ENCODE assay signal across 8 mouse cellular contexts in genomic region chr9:43115431-43116133, GRCm38 (mm10). TPM values are rescaled to one million over a fixed set of nuclear protein-coding genes. Genes with fewer than 3 reads are reported as not detected.
DNase-seq lines count a peak whose midpoint lies in the region; ATAC-seq and TF ChIP-seq lines count a peak whose summit lies in the region.

No protein-coding gene starts in this region.

- no peak overlapping the region for H3K27ac ChIP-seq in embryonic fibroblast, embryonic 13.5 days (ENCODE audit: insufficient read depth, low read length)
- H3K27ac ChIP-seq in kidney, embryonic 15.5 days, result peak overlapping the region; percentile 65
- peak overlapping the region; percentile 67; the same call in 1 of the 2 replicates for H3K27ac ChIP-seq in neural tube, embryonic 13.5 days (replicated peaks)

- peak overlapping the region; percentile 71 for H3K9ac ChIP-seq in kidney, embryonic 15.5 days
- peak overlapping the region; percentile 93 for H3K9ac ChIP-seq in neural tube, embryonic 13.5 days

- peak overlapping the region; percentile 74 for H3K4me3 ChIP-seq in embryonic fibroblast, embryonic 13.5 days (ENCODE audit: insufficient read depth, low read length)
- peak overlapping the region; percentile 87 for H3K4me3 ChIP-seq in kidney, embryonic 15.5 days (replicated peaks)
- peak overlapping the region; percentile 85 for H3K4me3 ChIP-seq in neural tube, embryonic 13.5 days

- TF ChIP-seq CTCF in embryonic fibroblast, embryonic 13.5 days (IDR thresholded peaks at IDR 0.05; ENCODE audit: borderline replicate concordance, insufficient read depth, low read length), result no peak

- H3K4me2 ChIP-seq in kidney, embryonic 15.5 days, result peak overlapping the region; percentile 81
- peak overlapping the region; percentile 79 for H3K4me2 ChIP-seq in neural tube, embryonic 13.5 days

- peaks cover 12% of the 10 kb centered on the region for H3K36me3 ChIP-seq in kidney, embryonic 15.5 days
- peaks cover 16% of the 10 kb centered on the region for H3K36me3 ChIP-seq in neural tube, embryonic 13.5 days

- H3K9me3 ChIP-seq in kidney, embryonic 15.5 days (replicated peaks), result no peaks in the 10 kb centered on the region
- no peaks in the 10 kb centered on the region for H3K9me3 ChIP-seq in neural tube, embryonic 13.5 days

- WGBS in kidney, embryonic 15.5 days, result 16% methylated on average over 12 of the region's 12 CpGs
- WGBS in neural tube, embryonic 13.5 days, result 18% methylated on average over 12 of the region's 12 CpGs

- peak; percentile 75 for DNase-seq in kidney, adult 11 months
- DNase-seq in kidney, postnatal 4 days, result no peak
- DNase-seq in thymus, postnatal 0 days (ENCODE audit: low spot score), result no peak
- DNase-seq in right cerebral cortex, adult 18-20 months, result no peak
- no peak for DNase-seq in MN1 (ENCODE audit: low spot score)

- peaks cover 2% of the 10 kb centered on the region; the same call in 1 of the 2 replicates for H3K4me1 ChIP-seq in embryonic fibroblast, embryonic 13.5 days (ENCODE audit: control insufficient read depth, insufficient read depth, low read length)
- peaks cover 19% of the 10 kb centered on the region for H3K4me1 ChIP-seq in kidney, embryonic 15.5 days
- H3K4me1 ChIP-seq in neural tube, embryonic 13.5 days (replicated peaks), result peaks cover 16% of the 10 kb centered on the region

- no peaks in the 10 kb centered on the region for H3K27me3 ChIP-seq in kidney, embryonic 15.5 days
- H3K27me3 ChIP-seq in neural tube, embryonic 13.5 days, result no peaks in the 10 kb centered on the region

- no peak for TF ChIP-seq POLR2A in embryonic fibroblast, embryonic 13.5 days (IDR thresholded peaks at IDR 0.05; ENCODE audit: low read depth, low read length)

- no peak for ATAC-seq in kidney, embryonic 15.5 days (replicated peaks; ENCODE audit: low FRiP score)
- no peak for ATAC-seq in neural tube, embryonic 13.5 days (ENCODE audit: low read depth)

RNA-seq across cellular contexts. Expression of gene Tmem136, which starts 0.8 kb away (rescaled TPM):
- 5.5 and 6.6 TPM in 2 replicates for polyA plus RNA-seq in embryonic fibroblast, embryonic 13.5 days (2011; ENCODE audit: insufficient read length, low read depth, missing spikeins)
- polyA plus RNA-seq in kidney, embryonic 15.5 days (2015; fragmentation: Nextera tagmentation; extraction: Ambion mirVana), result 7.5 and 8.6 TPM in 2 replicates
- polyA plus RNA-seq in neural tube, embryonic 13.5 days (2015; fragmentation: Nextera tagmentation; extraction: Ambion mirVana), result 12.9 and 13.2 TPM in 2 replicates
- polyA plus RNA-seq in thymus, postnatal 0 days (2015; fragmentation: Nextera tagmentation; extraction: Ambion mirVana), result 0.29 and 1.1 TPM in 2 replicates

RNA-seq across cellular contexts. Expression of gene Arhgef12, which starts 8.5 kb away (rescaled TPM):
- 56.1 and 56.6 TPM in 2 replicates for polyA plus RNA-seq in embryonic fibroblast, embryonic 13.5 days (2011; ENCODE audit: insufficient read length, low read depth, missing spikeins)
- polyA plus RNA-seq in kidney, embryonic 15.5 days (2015; fragmentation: Nextera tagmentation; extraction: Ambion mirVana), result 14.6 and 15.5 TPM in 2 replicates
- 15.3 and 19.9 TPM in 2 replicates for polyA plus RNA-seq in neural tube, embryonic 13.5 days (2015; fragmentation: Nextera tagmentation; extraction: Ambion mirVana)
- 2.2 and 3.1 TPM in 2 replicates for polyA plus RNA-seq in thymus, postnatal 0 days (2015; fragmentation: Nextera tagmentation; extraction: Ambion mirVana)
